Mouse (Mus musculus): ENCODE measurements around the gene BC051142. TPM values are rescaled to one million over a fixed set of nuclear protein-coding genes. Genes with fewer than 3 reads are reported as not detected.
A peak's percentile ranks its signal among the peaks of the same experiment; 100 is the strongest.

Gene BC051142
- polyA plus RNA-seq, 2 experiments = 0.85 to 1.4 TPM

- ATAC-seq (ENCODE audit: low FRiP score, low read depth) (peak; percentile 92), DNase-seq (ENCODE audit: low spot score) (peak; percentile 95)
- Histone ChIP-seq H3K27me3 (ENCODE audit: control insufficient read depth, insufficient read depth, low read length) (no peaks in the 10 kb centered on the region), H3K27ac (replicated peaks; ENCODE audit: low read depth, low read length) (no peak overlapping the region), H3K4me1 (ENCODE audit: control insufficient read depth, insufficient read depth, low read length) (no peaks in the 10 kb centered on the region), H3K36me3 (ENCODE audit: control insufficient read depth, insufficient read depth, low read length) (no peaks in the 10 kb centered on the region), H3K9ac (ENCODE audit: low read depth, low read length, severe bottlenecking) (no peak overlapping the region), H3K4me2 (replicated peaks; ENCODE audit: low read depth, low read length, severe bottlenecking) (peak overlapping the region; percentile 63), H3K9me3 (ENCODE audit: control insufficient read depth, low read length) (no peaks in the 10 kb centered on the region), H3K4me3 (replicated peaks; ENCODE audit: low read length) (peak overlapping the region; percentile 58)
- no peak for TF ChIP-seq POLR2A (IDR thresholded peaks at IDR 0.05; ENCODE audit: borderline replicate concordance, extremely low read depth, insufficient read depth, insufficient read length)
- WGBS = 19% methylated on average over 9 of the region's 9 CpGs
Observed at GRCm38 (mm10) chr17:34398058-34398710, 436 bp upstream of the BC051142 start.

- Histone ChIP-seq H3K9me3 (ENCODE audit: control insufficient read depth, low read length) (no peaks in the 10 kb centered on the region), H3K4me3 (replicated peaks; ENCODE audit: low read length) (peak overlapping the region; percentile 58), H3K27ac (replicated peaks; ENCODE audit: low read depth, low read length) (no peak overlapping the region), H3K4me2 (replicated peaks; ENCODE audit: low read depth, low read length, severe bottlenecking) (peak overlapping the region; percentile 63), H3K27me3 (ENCODE audit: control insufficient read depth, insufficient read depth, low read length) (no peaks in the 10 kb centered on the region), H3K9ac (ENCODE audit: low read depth, low read length, severe bottlenecking) (peak overlapping the region; percentile 82; the same call in 1 of the 2 replicates), H3K4me1 (ENCODE audit: control insufficient read depth, insufficient read depth, low read length) (no peaks in the 10 kb centered on the region), H3K36me3 (ENCODE audit: control insufficient read depth, insufficient read depth, low read length) (no peaks in the 10 kb centered on the region)
- TF ChIP-seq POLR2A (IDR thresholded peaks at IDR 0.05; ENCODE audit: borderline replicate concordance, extremely low read depth, insufficient read depth, insufficient read length) = no peak
- DNase-seq (ENCODE audit: low spot score) (no peak), ATAC-seq (ENCODE audit: low FRiP score, low read depth) (no peak)
- 62% methylated on average over 4 of the region's 4 CpGs for WGBS
Observed at GRCm38 (mm10) chr17:34399394-34399715, 735 bp downstream of the BC051142 start.

GRCm38 (mm10) chr17:34411117-34411516 is 12.5 kb downstream of the BC051142 start:
- no peak overlapping the region for H3K4me2 ChIP-seq (replicated peaks; ENCODE audit: low read depth, low read length, severe bottlenecking)
- TF ChIP-seq POLR2A (IDR thresholded peaks at IDR 0.05; ENCODE audit: borderline replicate concordance, extremely low read depth, insufficient read depth, insufficient read length) = no peak
- no peaks in the 10 kb centered on the region for H3K27me3 ChIP-seq (ENCODE audit: control insufficient read depth, insufficient read depth, low read length)
- no peaks in the 10 kb centered on the region for H3K9me3 ChIP-seq (ENCODE audit: control insufficient read depth, low read length)
- no peak for ATAC-seq (ENCODE audit: low FRiP score, low read depth)
- 22% methylated on average over 6 of the region's 6 CpGs for WGBS
- H3K4me3 ChIP-seq (replicated peaks; ENCODE audit: low read length) = no peak overlapping the region
- H3K9ac ChIP-seq (ENCODE audit: low read depth, low read length, severe bottlenecking) = no peak overlapping the region
- H3K4me1 ChIP-seq (ENCODE audit: control insufficient read depth, insufficient read depth, low read length) = no peaks in the 10 kb centered on the region
- no peak overlapping the region for H3K27ac ChIP-seq (replicated peaks; ENCODE audit: low read depth, low read length)
- peak; percentile 20 for DNase-seq (ENCODE audit: low spot score)
- no peaks in the 10 kb centered on the region for H3K36me3 ChIP-seq (ENCODE audit: control insufficient read depth, insufficient read depth, low read length)

GRCm38 (mm10) chr17:34420014-34420413 is 21.4 kb downstream of the BC051142 start:
- H3K27me3 ChIP-seq (ENCODE audit: control insufficient read depth, insufficient read depth, low read length) = no peaks in the 10 kb centered on the region
- H3K9me3 ChIP-seq (ENCODE audit: control insufficient read depth, low read length) = no peaks in the 10 kb centered on the region
- ATAC-seq (ENCODE audit: low FRiP score, low read depth) (no peak), DNase-seq (ENCODE audit: low spot score) (no peak)
- H3K4me2 ChIP-seq (replicated peaks; ENCODE audit: low read depth, low read length, severe bottlenecking) = no peak overlapping the region
- 71% methylated on average over 7 of the region's 7 CpGs for WGBS
- H3K36me3 ChIP-seq (ENCODE audit: control insufficient read depth, insufficient read depth, low read length) = no peaks in the 10 kb centered on the region
- no peak overlapping the region for H3K4me3 ChIP-seq (replicated peaks; ENCODE audit: low read length)
- no peak for TF ChIP-seq POLR2A (IDR thresholded peaks at IDR 0.05; ENCODE audit: borderline replicate concordance, extremely low read depth, insufficient read depth, insufficient read length)
- no peak overlapping the region for H3K9ac ChIP-seq (ENCODE audit: low read depth, low read length, severe bottlenecking)
- no peak overlapping the region for H3K27ac ChIP-seq (replicated peaks; ENCODE audit: low read depth, low read length)
- no peaks in the 10 kb centered on the region for H3K4me1 ChIP-seq (ENCODE audit: control insufficient read depth, insufficient read depth, low read length)

GRCm38 (mm10) chr17:34427597-34427996 is 29.0 kb downstream of the BC051142 start:
- H3K4me2 ChIP-seq (replicated peaks; ENCODE audit: low read depth, low read length, severe bottlenecking) = no peak overlapping the region
- no peaks in the 10 kb centered on the region for H3K9me3 ChIP-seq (ENCODE audit: control insufficient read depth, low read length)
- ATAC-seq (ENCODE audit: low FRiP score, low read depth) (no peak), DNase-seq (ENCODE audit: low spot score) (no peak)
- H3K27ac ChIP-seq (replicated peaks; ENCODE audit: low read depth, low read length) = no peak overlapping the region
- no peak for TF ChIP-seq POLR2A (IDR thresholded peaks at IDR 0.05; ENCODE audit: borderline replicate concordance, extremely low read depth, insufficient read depth, insufficient read length)
- no peak overlapping the region for H3K9ac ChIP-seq (ENCODE audit: low read depth, low read length, severe bottlenecking)
- no peak overlapping the region for H3K4me3 ChIP-seq (replicated peaks; ENCODE audit: low read length)
- H3K27me3 ChIP-seq (ENCODE audit: control insufficient read depth, insufficient read depth, low read length) = no peaks in the 10 kb centered on the region
- no peaks in the 10 kb centered on the region for H3K4me1 ChIP-seq (ENCODE audit: control insufficient read depth, insufficient read depth, low read length)
- H3K36me3 ChIP-seq (ENCODE audit: control insufficient read depth, insufficient read depth, low read length) = no peaks in the 10 kb centered on the region
